Mouse (Mus musculus) hindbrain, embryonic 10.5 days (tissue): ENCODE measurements around the gene Pcare. TPM values are rescaled to one million over a fixed set of nuclear protein-coding genes. Genes with fewer than 3 reads are reported as not detected.

Experiments used
- DNase-seq: peaks from one replicate; pipeline ENCODE4 v3.0.0-alpha.2; 2017; ENCODE audit warnings: low spot score
- H3K27ac ChIP-seq: fragments of 300-500 bp; sonication (generic); 2 replicates; pipeline ENCODE4 v1.5.1; 2016; ENCODE audit warnings: mild to moderate bottlenecking, moderate library complexity
- H3K27me3 ChIP-seq: fragments of 300-500 bp; sonication (generic); 2 replicates; pipeline ENCODE4 v1.6.1; 2016; ENCODE audit warnings: mild to moderate bottlenecking; ENCODE audit not compliant: poor library complexity, insufficient read depth, severe bottlenecking
- H3K36me3 ChIP-seq: fragments of 300-500 bp; sonication (generic); 2 replicates; pipeline ENCODE4 v1.6.1; 2016; ENCODE audit warnings: mild to moderate bottlenecking, moderate library complexity
- H3K4me1 ChIP-seq: fragments of 300-500 bp; sonication (generic); replicated peaks from 2 replicates; pipeline ENCODE4 v1.6.1; 2016; ENCODE audit warnings: mild to moderate bottlenecking
- H3K4me3 ChIP-seq: fragments of 300-500 bp; sonication (generic); 2 replicates; pipeline ENCODE4 v1.5.1; 2016; ENCODE audit warnings: mild to moderate bottlenecking, moderate library complexity
- H3K9me3 ChIP-seq: fragments of 300-500 bp; sonication (generic); 2 replicates; pipeline ENCODE4 v1.6.1; 2016; ENCODE audit warnings: mild to moderate bottlenecking, moderate library complexity
- WGBS: fragments of 180-500 bp; shearing (Covaris S2); methylation state at CpG from one replicate; pipeline ENCODE4 v1.1.7; 2016; 5-methylcytosine and 5-hydroxymethylcytosine counted together
- polyA plus RNA-seq: library from polyadenylated mRNA; unstranded; fragments of >200 nt; fragmentation: Nextera tagmentation; extraction: Ambion mirVana; gene quantifications from 2 replicates; pipeline ENCODE4 v1.2.1, GENCODE M21; 2016

The Pcare gene
- polyA plus RNA-seq, 1 experiment from 2014 or later, result not detected

GRCm38 (mm10) chr17:71717881-71718625, 34.6 kb downstream of the Pcare start:
- H3K36me3 ChIP-seq, result no peaks in the 10 kb centered on the region
- no peaks in the 10 kb centered on the region for H3K9me3 ChIP-seq
- no peak overlapping the region for H3K27ac ChIP-seq
- no peaks in the 10 kb centered on the region for H3K27me3 ChIP-seq
- H3K4me3 ChIP-seq, result no peak overlapping the region
- no peak for DNase-seq
- WGBS, result 88% methylated on average over 8 of the region's 8 CpGs
- H3K4me1 ChIP-seq, result peaks cover 5% of the 10 kb centered on the region; the same call in 1 of the 2 replicates

GRCm38 (mm10) chr17:71715034-71715433, 37.7 kb downstream of the Pcare start:
- no peaks in the 10 kb centered on the region for H3K36me3 ChIP-seq
- no peak overlapping the region for H3K4me3 ChIP-seq
- H3K27ac ChIP-seq, result no peak overlapping the region
- H3K9me3 ChIP-seq, result no peaks in the 10 kb centered on the region
- 76% methylated on average over 3 of the region's 3 CpGs for WGBS
- H3K4me1 ChIP-seq, result peaks cover 10% of the 10 kb centered on the region; the same call in 1 of the 2 replicates
- no peaks in the 10 kb centered on the region for H3K27me3 ChIP-seq
- DNase-seq, result no peak

GRCm38 (mm10) chr17:71712279-71712678, 40.4 kb downstream of the Pcare start:
- Histone ChIP-seq H3K36me3 (no peaks in the 10 kb centered on the region), H3K27ac (no peak overlapping the region), H3K4me3 (no peak overlapping the region), H3K27me3 (no peaks in the 10 kb centered on the region), H3K9me3 (no peaks in the 10 kb centered on the region), H3K4me1 (peaks cover 16% of the 10 kb centered on the region)
- DNase-seq, result no peak
- WGBS, result 88% methylated on average over 6 of the region's 6 CpGs

- Histone ChIP-seq H3K9me3 (peaks cover 5% of the 10 kb centered on the region; the same call in 1 of the 2 replicates), H3K4me1 (peaks cover 11% of the 10 kb centered on the region), H3K4me3 (no peak overlapping the region), H3K27me3 (no peaks in the 10 kb centered on the region), H3K27ac (peak overlapping the region; percentile 59; the same call in 1 of the 2 replicates), H3K36me3 (no peaks in the 10 kb centered on the region)
- WGBS, result 57% methylated on average over 4 of the region's 4 CpGs
- no peak for DNase-seq
These were observed 45.0 kb downstream of the Pcare start for GRCm38 (mm10) chr17:71707715-71708114.

- no peaks in the 10 kb centered on the region for H3K36me3 ChIP-seq
- no peaks in the 10 kb centered on the region for H3K27me3 ChIP-seq
- no peak overlapping the region for H3K4me3 ChIP-seq
- H3K27ac ChIP-seq, result no peak overlapping the region
- H3K9me3 ChIP-seq, result peaks cover 5% of the 10 kb centered on the region; the same call in 1 of the 2 replicates
- 90% methylated on average over 14 of the region's 14 CpGs for WGBS
- no peak for DNase-seq
- H3K4me1 ChIP-seq, result peaks cover 11% of the 10 kb centered on the region
These were observed 46.9 kb downstream of the Pcare start for GRCm38 (mm10) chr17:71705550-71706480.

- WGBS, result 88% methylated on average over 1 of the region's 1 CpGs
- DNase-seq, result no peak
- no peaks in the 10 kb centered on the region for H3K36me3 ChIP-seq
- H3K27me3 ChIP-seq, result no peaks in the 10 kb centered on the region
- H3K4me3 ChIP-seq, result no peak overlapping the region
- H3K4me1 ChIP-seq, result peaks cover 7% of the 10 kb centered on the region
- H3K27ac ChIP-seq, result no peak overlapping the region
- peaks cover 5% of the 10 kb centered on the region; the same call in 1 of the 2 replicates for H3K9me3 ChIP-seq
These were observed 47.6 kb downstream of the Pcare start for GRCm38 (mm10) chr17:71705113-71705512.

GRCm38 (mm10) chr17:71698619-71698956, 54.1 kb downstream of the Pcare start:
- Histone ChIP-seq H3K9me3 (no peaks in the 10 kb centered on the region), H3K27me3 (no peaks in the 10 kb centered on the region), H3K36me3 (no peaks in the 10 kb centered on the region), H3K4me3 (no peak overlapping the region), H3K4me1 (peaks cover 18% of the 10 kb centered on the region), H3K27ac (no peak overlapping the region)
- 90% methylated on average over 11 of the region's 11 CpGs for WGBS
- DNase-seq, result no peak

GRCm38 (mm10) chr17:71697896-71698618, 54.6 kb downstream of the Pcare start:
- Histone ChIP-seq H3K9me3 (no peaks in the 10 kb centered on the region), H3K4me3 (no peak overlapping the region), H3K27me3 (no peaks in the 10 kb centered on the region), H3K27ac (no peak overlapping the region), H3K4me1 (peaks cover 23% of the 10 kb centered on the region), H3K36me3 (no peaks in the 10 kb centered on the region)
- no peak for DNase-seq
- WGBS, result 84% methylated on average over 11 of the region's 11 CpGs

- 0 out of 2 replicates have a peak overlapping the region, but pooled peaks have one; percentile 30 for H3K27ac ChIP-seq
- no peak for DNase-seq
- H3K4me3 ChIP-seq, result no peak overlapping the region
- peaks cover 32% of the 10 kb centered on the region for H3K4me1 ChIP-seq
- 81% methylated on average over 5 of the region's 5 CpGs for WGBS
- H3K9me3 ChIP-seq, result no peaks in the 10 kb centered on the region
- no peaks in the 10 kb centered on the region for H3K36me3 ChIP-seq
- no peaks in the 10 kb centered on the region for H3K27me3 ChIP-seq
These were observed 56.3 kb downstream of the Pcare start for GRCm38 (mm10) chr17:71696396-71696795.

GRCm38 (mm10) chr17:71695716-71696315, 56.9 kb downstream of the Pcare start:
- H3K4me3 ChIP-seq, result no peak overlapping the region
- peaks cover 35% of the 10 kb centered on the region for H3K4me1 ChIP-seq
- no peak overlapping the region for H3K27ac ChIP-seq
- H3K36me3 ChIP-seq, result no peaks in the 10 kb centered on the region
- WGBS, result 81% methylated on average over 15 of the region's 15 CpGs
- H3K27me3 ChIP-seq, result no peaks in the 10 kb centered on the region
- H3K9me3 ChIP-seq, result no peaks in the 10 kb centered on the region
- DNase-seq, result no peak

- H3K27me3 ChIP-seq, result no peaks in the 10 kb centered on the region
- no peak for DNase-seq
- H3K4me3 ChIP-seq, result no peak overlapping the region
- H3K9me3 ChIP-seq, result no peaks in the 10 kb centered on the region
- no peak overlapping the region for H3K27ac ChIP-seq
- H3K4me1 ChIP-seq, result peaks cover 35% of the 10 kb centered on the region
- WGBS, result 87% methylated on average over 8 of the region's 8 CpGs
- H3K36me3 ChIP-seq, result no peaks in the 10 kb centered on the region
These were observed 57.5 kb downstream of the Pcare start for GRCm38 (mm10) chr17:71695151-71695550.

GRCm38 (mm10) chr17:71693780-71694179, 58.9 kb downstream of the Pcare start:
- no peaks in the 10 kb centered on the region for H3K9me3 ChIP-seq
- H3K4me1 ChIP-seq, result peaks cover 35% of the 10 kb centered on the region
- H3K4me3 ChIP-seq, result no peak overlapping the region
- no peaks in the 10 kb centered on the region for H3K27me3 ChIP-seq
- H3K36me3 ChIP-seq, result no peaks in the 10 kb centered on the region
- WGBS, result 51% methylated on average over 8 of the region's 8 CpGs
- peak overlapping the region; percentile 64 for H3K27ac ChIP-seq
- peak; percentile 44 for DNase-seq
